Mouse (Mus musculus): ENCODE results near the gene Frem3.
"Not testable (repeated sequence)": the region's sequence is repeated elsewhere in the genome, so short reads cannot be mapped to it uniquely, and the experiment has no call there.

Gene Frem3

DNA sequence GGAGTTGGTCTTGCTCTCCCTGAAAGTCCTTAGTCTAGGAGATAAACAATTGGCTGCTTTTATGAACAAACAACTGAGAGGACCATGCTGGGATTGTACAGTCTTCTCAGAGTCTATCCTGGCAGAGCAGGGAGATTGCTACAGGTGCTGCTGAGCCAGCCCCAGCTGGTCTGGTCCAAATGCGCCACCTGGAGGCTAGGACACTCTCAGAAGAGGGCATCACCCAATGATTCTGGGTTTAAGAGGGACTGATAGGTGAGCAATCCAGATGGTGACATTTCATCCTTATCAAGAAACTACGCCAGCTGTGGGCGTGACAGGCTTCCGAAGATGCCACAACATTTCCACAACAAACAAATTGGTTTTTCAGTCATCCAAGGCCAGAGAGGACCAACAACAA, 77.3 kb downstream of the Frem3 start:
- in situ Hi-C loops (cut with MboI; ENCODE audit: low sequenced_read_pairs): loop anchor here (10.0 kb wide), 1 partner anchor 203 kb away; no protein-coding TSS in a partner anchor

DNA sequence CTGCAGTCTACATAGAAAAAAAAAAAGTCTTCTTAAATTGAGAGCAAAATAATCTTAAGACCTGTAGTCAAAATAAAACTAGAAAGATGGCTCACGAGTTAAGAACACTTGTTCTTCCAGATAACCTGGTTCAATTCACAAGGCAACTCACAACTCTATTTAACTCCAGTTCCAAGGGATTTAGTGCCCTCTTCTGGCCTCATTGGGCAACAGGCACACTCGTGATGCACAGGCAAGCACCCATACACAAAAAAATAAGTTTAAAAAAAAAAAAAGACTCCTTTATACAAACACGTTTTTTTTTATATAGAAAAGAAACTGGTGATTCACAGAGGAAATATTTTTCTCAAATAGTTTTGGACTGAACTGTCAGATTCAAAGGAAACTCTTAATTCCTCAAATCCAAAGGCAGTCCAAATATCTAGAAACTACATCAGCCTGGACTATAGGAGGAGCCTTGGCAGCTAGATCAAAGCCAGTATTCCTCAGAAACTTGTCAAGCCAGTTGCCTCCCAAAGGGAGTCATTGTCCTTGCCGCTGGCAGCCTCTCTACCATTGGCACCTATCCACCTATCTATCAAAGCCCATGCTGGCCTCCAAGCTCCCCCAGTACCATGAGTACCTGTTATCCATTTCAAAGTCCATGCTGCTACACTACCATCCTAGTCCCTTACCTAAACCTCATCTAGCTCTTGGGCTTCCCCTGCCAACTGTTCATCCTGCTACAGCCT, 100.0 kb downstream of the Frem3 start:
- in situ Hi-C loops (cut with MboI; ENCODE audit: low sequenced_read_pairs): loop anchor here (25.0 kb wide), 1 partner anchor 1024 kb away; no protein-coding TSS in a partner anchor

- in situ Hi-C loops (cut with MboI; ENCODE audit: low sequenced_read_pairs): loop anchor here (25.0 kb wide), 1 partner anchor 1027 kb away; no protein-coding TSS in a partner anchor
These were observed 103.6 kb downstream of the Frem3 start for GRCm38 (mm10) chr8:80714461-80714860.

GRCm38 (mm10) chr8:80732326-80732725, 121.4 kb downstream of the Frem3 start:
- in situ Hi-C loops (cut with MboI; ENCODE audit: low sequenced_read_pairs): no loop called here

DNA sequence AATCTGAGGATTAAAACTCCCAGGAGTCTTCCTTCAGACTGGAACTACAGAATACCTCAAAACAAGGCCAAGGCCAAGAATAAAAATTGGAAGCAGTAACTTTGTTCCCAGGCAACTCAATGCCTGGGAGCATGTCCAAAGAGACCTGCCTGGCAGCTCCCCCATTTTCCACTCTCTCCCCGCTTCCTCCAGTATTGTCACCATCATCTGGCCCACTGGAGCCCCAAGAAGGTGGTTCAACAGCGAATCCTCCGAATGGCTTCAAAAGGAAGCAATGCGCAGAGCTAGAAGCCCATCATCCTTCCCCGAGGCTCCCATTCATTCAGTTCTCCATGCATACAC, 127.1 kb downstream of the Frem3 start:
- in situ Hi-C loops (cut with MboI; ENCODE audit: low sequenced_read_pairs): no loop called here

- in situ Hi-C loops (cut with MboI; ENCODE audit: low sequenced_read_pairs): no loop called here
These were observed 127.7 kb downstream of the Frem3 start for GRCm38 (mm10) chr8:80738388-80739154.

GRCm38 (mm10) chr8:80739155-80739924, 128.5 kb downstream of the Frem3 start, which contains the start of gene Smarca5:
Smarca5 (minus strand) TSS chr8:80739497.
- in situ Hi-C loops (cut with MboI; ENCODE audit: low sequenced_read_pairs): not testable (repeated sequence)

GRCm38 (mm10) chr8:80739932-80740331, 129.1 kb downstream of the Frem3 start:
- in situ Hi-C loops (cut with MboI; ENCODE audit: low sequenced_read_pairs): loop anchor here (10.0 kb wide), 1 partner anchor 255 kb away; no protein-coding TSS in a partner anchor

All from CH12F3 (cell line).